Mouse (Mus musculus) heart, adult 2 months (tissue): ENCODE measurements around the gene Neurl1a. TPM values are rescaled to one million over a fixed set of nuclear protein-coding genes. Genes with fewer than 3 reads are reported as not detected.

Experiments used
- DNase-seq, 2 experiments: peaks; one replicate each; pipeline ENCODE4 v3.0.0; 2021
- H3K27ac ChIP-seq: fragments of 200-600 bp; 2 replicates; pipeline ENCODE4 v1.8.1; 2022
- H3K27me3 ChIP-seq: fragments of 200-500 bp; 2 replicates; pipeline ENCODE4 v1.6.1; 2012; ENCODE audit warnings: mild to moderate bottlenecking, low read length, inconsistent platforms, mixed read lengths; ENCODE audit not compliant: control insufficient read depth, insufficient read depth
- H3K36me3 ChIP-seq: fragments of 200-500 bp; 2 replicates; pipeline ENCODE4 v1.6.1; 2012; ENCODE audit warnings: low read length, inconsistent platforms; ENCODE audit not compliant: control insufficient read depth, insufficient read depth
- H3K4me1 ChIP-seq: fragments of 200-500 bp; 2 replicates; pipeline ENCODE4 v1.6.1; 2011; ENCODE audit warnings: low read length; ENCODE audit not compliant: control insufficient read depth, insufficient read depth
- H3K4me3 ChIP-seq: fragments of 200-600 bp; 2 replicates; pipeline ENCODE4 v1.8.1; 2022
- H3K79me2 ChIP-seq: fragments of 200-500 bp; replicated peaks from 2 replicates; pipeline ENCODE4 v1.6.1; 2012; ENCODE audit warnings: mild to moderate bottlenecking, inconsistent platforms, low read length, moderate library complexity, mixed read lengths; ENCODE audit not compliant: control insufficient read depth, insufficient read depth
- H3K9ac ChIP-seq: fragments of 200-500 bp; 2 replicates; pipeline ENCODE4 v1.6.1; 2012; ENCODE audit warnings: low read depth, mild to moderate bottlenecking, control low read depth, inconsistent platforms, low read length, mixed read lengths
- CTCF ChIP-seq: fragments of 200-600 bp; IDR thresholded peaks from 2 replicates; pipeline ENCODE4 v1.8.1; 2022; ENCODE audit warnings: antibody characterized with exemption, mild to moderate bottlenecking, moderate library complexity
- EP300 ChIP-seq: fragments of 200-500 bp; IDR thresholded peaks from 2 replicates; pipeline ENCODE4 v1.6.1; 2011; ENCODE audit warnings: low read depth, low read length, control low read depth; ENCODE audit not compliant: insufficient read depth
- POLR2A ChIP-seq: fragments of 200-500 bp; IDR thresholded peaks from 2 replicates; pipeline ENCODE4 v1.6.1; 2011; ENCODE audit warnings: mild to moderate bottlenecking, low read depth, low read length, control low read depth; ENCODE audit not compliant: insufficient read depth
- WGBS: fragments of 180-500 bp; shearing (Covaris S2); methylation state at CpG from one replicate; pipeline ENCODE4 v1.1.7; 2018; 5-methylcytosine and 5-hydroxymethylcytosine counted together
- intact Hi-C: fragments of 180-260 bp; cut with DNase I; formaldehyde crosslinking; loops from one replicate; pipeline ENCODE4 v1.15.1; 2025
- polyA plus RNA-seq: library from polyadenylated mRNA; depleted of rRNA; stranded (reverse); fragments of >200 nt; gene quantifications from 2 replicates; pipeline ENCODE4 v1.2.3, GENCODE M21; 2012
- total RNA-seq, 2 experiments: library from RNA; stranded (reverse); gene quantifications; 2 replicates each; pipeline ENCODE4 v1.2.3; 2021

Neurl1a gene
- total and polyA plus RNA-seq, 3 experiments = 1.5 to 2.5 (median 1.7) TPM

GRCm38 (mm10) chr19:47184736-47185135 is 6.1 kb downstream of the Neurl1a start:
- no peaks in the 10 kb centered on the region for H3K27me3 ChIP-seq

DNA sequence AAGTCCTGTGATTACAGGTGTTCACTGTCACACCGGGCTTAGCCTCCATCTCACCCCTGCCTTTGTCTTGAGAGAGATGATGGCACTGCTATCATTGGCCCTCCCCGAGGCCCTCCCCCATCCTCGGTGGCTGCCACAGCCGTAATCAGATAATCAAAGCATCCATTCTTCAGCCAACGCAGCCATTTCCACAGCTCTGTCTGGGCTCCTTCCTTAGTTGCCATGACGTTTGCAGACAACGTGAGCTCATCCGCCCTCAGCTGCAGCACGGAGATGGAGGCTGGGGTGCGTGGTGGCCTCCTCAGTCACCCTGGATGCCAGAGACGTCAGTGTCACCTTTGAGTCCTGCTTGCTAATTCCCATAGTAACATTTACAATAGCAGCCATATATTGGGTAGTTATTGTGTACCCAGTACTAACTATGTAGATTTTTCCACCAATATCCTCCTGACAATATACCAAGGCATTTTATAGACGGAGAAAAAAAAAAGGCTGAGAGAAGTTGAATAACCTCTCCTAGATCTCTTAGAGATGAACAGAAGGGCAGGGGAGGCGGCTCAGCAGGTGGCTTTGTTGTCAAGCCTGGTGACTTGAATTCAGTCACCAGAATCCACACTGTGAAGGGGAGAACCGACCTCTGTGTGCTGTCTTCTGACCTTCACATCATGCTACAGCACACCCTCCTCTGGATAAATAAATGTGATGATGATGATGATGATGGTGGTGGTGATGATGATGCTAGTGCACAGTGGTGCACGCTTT is 8.1 kb downstream of the Neurl1a start:
- intact Hi-C loops = no loop called here
- Histone ChIP-seq H3K27ac (no peak overlapping the region), H3K79me2 (no peaks in the 10 kb centered on the region), H3K4me3 (no peak overlapping the region), H3K27me3 (no peaks in the 10 kb centered on the region), H3K9ac (no peak overlapping the region), H3K4me1 (no peaks in the 10 kb centered on the region), H3K36me3 (no peaks in the 10 kb centered on the region)
- 39% methylated on average over 15 of the region's 15 CpGs for WGBS
- DNase-seq = no peak
- TF ChIP-seq CTCF (no peak), EP300 (no peak), POLR2A (no peak)

More at GRCm38 (mm10) chr19:47184736-47185135, 6.1 kb downstream of the Neurl1a start:
- 45% methylated on average over 4 of the region's 4 CpGs for WGBS
- Histone ChIP-seq H3K79me2 (no peaks in the 10 kb centered on the region), H3K36me3 (no peaks in the 10 kb centered on the region), H3K9ac (no peak overlapping the region), H3K4me3 (no peak overlapping the region), H3K27ac (no peak overlapping the region), H3K4me1 (no peaks in the 10 kb centered on the region)
- TF ChIP-seq POLR2A (no peak), CTCF (no peak), EP300 (no peak)
- intact Hi-C loops = no loop called here
- DNase-seq = no peak

GRCm38 (mm10) chr19:47188515-47189128 is 10.0 kb downstream of the Neurl1a start:
- intact Hi-C loops = no loop called here
- no peak overlapping the region for H3K4me3 ChIP-seq
- no peaks in the 10 kb centered on the region for H3K79me2 ChIP-seq
- H3K27ac ChIP-seq = no peak overlapping the region
- 64% methylated on average over 11 of the region's 11 CpGs for WGBS
- no peak for DNase-seq
- H3K9ac ChIP-seq = no peak overlapping the region
- TF ChIP-seq EP300 (no peak), CTCF (no peak), POLR2A (no peak)
- H3K27me3 ChIP-seq = no peaks in the 10 kb centered on the region
- no peaks in the 10 kb centered on the region for H3K4me1 ChIP-seq
- no peaks in the 10 kb centered on the region for H3K36me3 ChIP-seq

- Histone ChIP-seq H3K36me3 (no peaks in the 10 kb centered on the region), H3K27me3 (no peaks in the 10 kb centered on the region), H3K9ac (no peak overlapping the region), H3K4me3 (no peak overlapping the region), H3K27ac (no peak overlapping the region), H3K79me2 (no peaks in the 10 kb centered on the region), H3K4me1 (no peaks in the 10 kb centered on the region)
- DNase-seq = no peak
- TF ChIP-seq POLR2A (no peak), EP300 (no peak), CTCF (no peak)
- intact Hi-C loops = no loop called here
- 92% methylated on average over 5 of the region's 5 CpGs for WGBS
Observed at GRCm38 (mm10) chr19:47192158-47192557, 13.5 kb downstream of the Neurl1a start.

- DNase-seq = no peak
Observed at GRCm38 (mm10) chr19:47198671-47199350, 20.2 kb downstream of the Neurl1a start.

DNA sequence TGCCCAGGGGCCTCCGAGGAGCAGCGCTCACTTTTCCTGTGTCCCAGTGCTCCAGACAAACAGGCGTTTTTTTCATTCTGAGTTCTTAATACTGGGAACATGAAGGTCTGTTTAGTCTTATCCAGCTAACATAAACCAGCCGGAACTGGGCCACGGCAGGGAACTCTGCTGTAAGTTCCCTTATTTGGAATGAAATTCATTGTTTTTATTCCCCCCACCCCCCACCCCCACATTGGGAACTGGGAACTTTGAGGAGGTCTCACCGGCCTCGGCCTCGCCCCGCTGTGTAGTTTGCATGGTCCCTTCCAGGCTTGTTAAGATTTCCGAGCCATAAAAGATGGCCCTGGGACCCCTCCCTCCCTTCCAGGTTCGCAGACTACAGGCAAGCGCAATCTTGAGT is 23.4 kb downstream of the Neurl1a start:
- H3K27ac ChIP-seq = no peak overlapping the region
- H3K27me3 ChIP-seq = no peaks in the 10 kb centered on the region
- intact Hi-C loops = no loop called here
- DNase-seq = no peak
- H3K79me2 ChIP-seq = no peaks in the 10 kb centered on the region
- H3K4me3 ChIP-seq = no peak overlapping the region
- no peak overlapping the region for H3K9ac ChIP-seq
- no peaks in the 10 kb centered on the region for H3K36me3 ChIP-seq
- H3K4me1 ChIP-seq = no peaks in the 10 kb centered on the region
- TF ChIP-seq EP300 (no peak), CTCF (no peak), POLR2A (no peak)
- 68% methylated on average over 12 of the region's 12 CpGs for WGBS

More at GRCm38 (mm10) chr19:47198671-47199350, 20.2 kb downstream of the Neurl1a start:
- Histone ChIP-seq H3K4me1 (no peaks in the 10 kb centered on the region), H3K36me3 (no peaks in the 10 kb centered on the region), H3K27ac (no peak overlapping the region), H3K79me2 (no peaks in the 10 kb centered on the region), H3K9ac (no peak overlapping the region), H3K27me3 (no peaks in the 10 kb centered on the region), H3K4me3 (no peak overlapping the region)
- TF ChIP-seq EP300 = no peak
- no peak for TF ChIP-seq CTCF
- no peak for TF ChIP-seq POLR2A
- intact Hi-C loops = no loop called here
- WGBS = 83% methylated on average over 13 of the region's 13 CpGs
